Mouse (Mus musculus) liver (tissue): ENCODE measurements at regions not wholly inside any gene's neighbourhood (a gene's known extent, or its start where the extent isn't known, plus 50 kb on each side); places are given as distances from the start of the nearest gene placed in this dataset.

Experiments
- DNase-seq: peaks from one replicate; pipeline ENCODE4 v3.0.0-alpha.2; 2020; ENCODE audit warnings: mixed read lengths

GRCm38 (mm10) chr5:4595010-4595409 lies 162.8 kb downstream of the Fzd1 start:
- no peak for DNase-seq

DNA sequence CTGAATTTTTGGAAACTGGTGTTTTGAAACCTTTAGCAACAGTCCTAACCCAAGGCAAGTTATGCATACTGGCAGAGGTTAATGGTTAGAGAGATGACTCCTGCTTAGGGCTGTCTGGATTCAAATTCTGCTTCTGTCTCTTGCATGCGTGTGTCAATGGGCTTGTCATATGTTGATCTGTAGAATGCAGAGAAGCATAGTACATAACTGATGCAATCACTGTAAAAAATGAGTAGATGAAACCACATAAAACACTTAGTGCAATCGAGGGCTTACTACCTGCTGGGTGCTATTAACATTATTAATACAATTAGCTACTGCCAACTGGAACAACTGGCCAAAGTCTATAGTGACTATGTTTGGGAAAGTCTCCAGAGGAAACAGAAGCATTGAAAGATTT lies 163.3 kb downstream of the Fzd1 start:
- no peak for DNase-seq

- DNase-seq = no peak
Measured at GRCm38 (mm10) chr5:4593638-4594381, 164.0 kb downstream of the Fzd1 start.

DNA sequence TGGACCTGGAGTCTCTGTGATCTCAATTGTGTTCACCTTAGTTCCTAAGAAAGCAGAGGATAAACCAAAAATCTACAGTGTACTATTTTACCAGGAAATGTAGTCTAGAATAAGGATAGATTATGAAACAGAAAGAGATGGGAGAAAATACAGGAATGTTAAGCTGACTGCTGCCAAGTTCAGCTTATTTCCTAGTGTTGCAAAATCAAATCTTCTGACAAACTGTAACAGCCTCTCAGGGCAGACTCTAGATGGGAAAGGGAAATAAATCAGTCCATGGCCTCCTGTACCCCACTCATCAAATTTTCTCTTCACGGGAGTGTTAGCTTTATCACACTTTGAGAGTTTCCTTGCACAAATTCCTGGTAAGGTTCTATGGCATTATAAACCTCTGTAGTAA lies 166.1 kb downstream of the Fzd1 start:
- no peak for DNase-seq

GRCm38 (mm10) chr5:4582702-4583475 lies 174.9 kb downstream of the Fzd1 start:
- DNase-seq = no peak

- DNase-seq = no peak
Measured at GRCm38 (mm10) chr5:4580185-4580839, 177.5 kb downstream of the Fzd1 start.

DNA sequence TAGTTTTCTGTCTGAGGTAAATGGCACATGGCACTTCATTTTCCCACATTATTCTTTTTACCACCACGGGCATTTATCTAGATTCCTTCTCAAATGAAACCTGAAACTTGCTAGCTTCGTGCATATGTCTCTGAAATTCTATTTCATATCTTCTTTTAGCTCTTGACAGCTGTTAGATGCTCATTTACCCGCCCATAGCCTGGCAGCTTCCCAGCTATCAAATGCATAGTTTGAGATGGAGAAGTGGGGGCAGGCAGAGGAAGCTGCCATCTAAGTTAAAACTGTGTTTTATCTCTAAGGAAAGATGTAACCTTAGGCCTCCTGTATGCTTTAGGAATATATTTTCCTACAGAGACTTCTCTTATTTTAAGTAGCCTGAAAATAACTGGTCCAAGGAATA lies 179.0 kb downstream of the Fzd1 start:
- DNase-seq = no peak

- DNase-seq = no peak
Measured at GRCm38 (mm10) chr5:4577179-4577578, 180.7 kb downstream of the Fzd1 start.

DNA sequence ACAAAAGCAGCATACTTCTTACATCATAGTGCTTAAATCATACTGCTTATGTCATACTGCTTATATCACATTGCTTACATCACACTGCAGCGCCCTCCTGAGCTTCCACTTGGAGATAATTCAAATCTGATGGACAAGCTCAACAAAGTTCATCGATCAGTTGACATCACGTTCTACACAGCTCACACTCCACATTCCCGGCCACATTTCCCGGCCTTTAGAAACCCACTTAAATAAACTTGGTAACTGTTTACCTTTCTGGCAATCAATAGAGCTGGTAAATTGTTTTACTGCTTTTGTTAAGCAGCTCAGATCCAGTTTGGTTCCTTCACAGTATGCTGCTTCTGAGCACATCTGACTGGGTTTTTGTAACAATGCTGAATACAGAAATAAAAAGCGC lies 194.0 kb downstream of the Fzd1 start:
- DNase-seq = peak; percentile 10

DNA sequence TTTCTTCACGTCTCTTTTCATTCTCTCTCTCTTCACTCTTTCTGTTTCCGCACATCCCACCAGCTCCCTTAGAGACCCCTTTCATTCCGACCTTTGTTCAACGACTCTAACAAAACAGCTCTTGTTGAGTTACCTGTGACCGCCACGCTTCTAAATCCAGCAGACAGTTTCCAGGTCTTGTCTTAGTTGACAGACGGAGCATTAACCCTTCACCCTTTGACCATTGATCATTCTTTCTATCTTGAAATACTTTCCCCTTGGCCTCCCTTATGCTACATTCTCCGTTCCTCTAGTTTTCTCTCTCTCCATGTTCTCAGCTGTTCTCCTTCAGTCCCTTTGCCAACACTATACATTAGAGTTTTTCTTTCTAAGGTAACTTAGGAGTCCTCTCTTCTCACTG lies 196.2 kb downstream of the Fzd1 start:
- no peak for DNase-seq

DNA sequence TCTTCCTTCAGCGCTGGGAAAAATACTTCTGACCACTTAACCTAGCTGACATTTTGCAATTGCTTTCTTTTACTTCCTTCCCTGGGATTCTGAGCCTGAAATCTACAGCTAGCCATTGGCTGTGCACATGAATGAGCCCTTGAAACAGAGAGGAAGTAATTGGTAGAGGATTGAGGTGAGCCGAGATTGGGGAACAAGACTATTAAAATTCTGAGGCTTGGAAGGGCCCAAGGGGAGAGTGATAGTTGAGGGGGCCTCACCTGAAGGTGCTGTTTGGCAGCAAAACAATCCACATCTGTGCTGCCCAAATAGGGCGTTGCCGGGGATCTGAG lies 196.7 kb downstream of the Fzd1 start:
- DNase-seq = no peak

GRCm38 (mm10) chr5:4560370-4561138 lies 197.3 kb downstream of the Fzd1 start:
- no peak for DNase-seq

DNA sequence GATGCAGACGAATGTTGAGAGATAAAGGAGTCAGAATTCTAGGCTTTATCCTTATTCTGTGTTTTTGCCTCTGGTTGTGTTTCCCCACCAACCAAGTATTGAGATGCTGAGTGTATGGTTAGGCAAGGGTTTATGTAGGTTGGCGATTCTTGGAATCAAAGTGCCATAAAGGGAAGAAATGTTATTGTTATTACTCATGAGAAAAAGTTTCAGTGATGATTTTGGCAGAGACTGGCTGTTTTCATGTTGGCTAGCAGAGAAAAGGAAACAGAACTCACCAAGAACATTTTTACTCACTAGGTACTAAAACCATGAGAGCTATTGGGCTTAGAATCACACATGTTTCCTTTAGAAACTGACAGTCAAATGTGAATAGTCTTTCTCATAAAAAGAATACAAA lies 202.9 kb downstream of the Fzd1 start:
- no peak for DNase-seq

- no peak for DNase-seq
Measured at GRCm38 (mm10) chr5:4538572-4538971, 219.3 kb downstream of the Fzd1 start.

DNA sequence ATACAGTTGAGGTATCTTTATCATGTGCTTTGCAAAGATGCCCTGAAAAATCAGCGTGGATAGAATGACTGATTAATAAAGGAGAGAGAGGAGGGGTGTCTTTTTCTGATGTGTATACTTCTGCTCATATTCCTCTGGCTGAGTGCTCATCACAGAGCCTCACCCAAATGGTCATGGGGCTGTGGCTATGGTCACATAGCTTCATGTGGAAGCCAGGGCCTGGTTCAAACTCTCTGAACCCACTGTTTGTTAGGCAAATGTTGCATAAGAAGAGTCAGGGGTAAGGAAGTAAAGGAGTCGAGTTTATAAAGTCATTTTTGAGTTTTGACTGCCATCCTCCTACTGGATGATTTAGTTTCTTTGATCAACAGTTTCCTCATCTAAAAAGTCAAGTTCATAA lies 221.0 kb downstream of the Fzd1 start:
- DNase-seq = no peak

DNA sequence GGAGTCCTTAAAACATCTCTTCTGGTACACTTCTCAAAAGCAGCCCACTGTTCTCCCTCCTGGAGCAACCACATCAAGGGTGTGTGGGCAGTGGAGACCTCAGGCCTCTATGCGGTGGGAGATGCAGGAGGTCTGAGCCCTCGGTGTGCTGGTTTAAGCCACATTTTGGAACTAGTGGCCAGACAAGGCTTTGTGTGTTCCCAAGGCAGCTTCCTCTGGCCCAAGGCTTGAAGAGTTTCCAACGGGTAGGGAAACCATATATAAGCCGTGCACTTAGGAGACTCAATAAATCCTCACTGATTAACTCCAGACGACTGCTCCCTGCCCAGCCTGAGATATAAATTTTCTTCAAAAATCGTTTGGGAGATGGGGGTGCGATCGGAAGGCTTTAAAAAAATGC lies 221.9 kb downstream of the Fzd1 start:
- no peak for DNase-seq

GRCm38 (mm10) chr5:4534512-4534911 lies 223.3 kb downstream of the Fzd1 start:
- DNase-seq = no peak

GRCm38 (mm10) chr5:4530236-4531067 lies 227.4 kb downstream of the Fzd1 start:
- DNase-seq = no peak

DNA sequence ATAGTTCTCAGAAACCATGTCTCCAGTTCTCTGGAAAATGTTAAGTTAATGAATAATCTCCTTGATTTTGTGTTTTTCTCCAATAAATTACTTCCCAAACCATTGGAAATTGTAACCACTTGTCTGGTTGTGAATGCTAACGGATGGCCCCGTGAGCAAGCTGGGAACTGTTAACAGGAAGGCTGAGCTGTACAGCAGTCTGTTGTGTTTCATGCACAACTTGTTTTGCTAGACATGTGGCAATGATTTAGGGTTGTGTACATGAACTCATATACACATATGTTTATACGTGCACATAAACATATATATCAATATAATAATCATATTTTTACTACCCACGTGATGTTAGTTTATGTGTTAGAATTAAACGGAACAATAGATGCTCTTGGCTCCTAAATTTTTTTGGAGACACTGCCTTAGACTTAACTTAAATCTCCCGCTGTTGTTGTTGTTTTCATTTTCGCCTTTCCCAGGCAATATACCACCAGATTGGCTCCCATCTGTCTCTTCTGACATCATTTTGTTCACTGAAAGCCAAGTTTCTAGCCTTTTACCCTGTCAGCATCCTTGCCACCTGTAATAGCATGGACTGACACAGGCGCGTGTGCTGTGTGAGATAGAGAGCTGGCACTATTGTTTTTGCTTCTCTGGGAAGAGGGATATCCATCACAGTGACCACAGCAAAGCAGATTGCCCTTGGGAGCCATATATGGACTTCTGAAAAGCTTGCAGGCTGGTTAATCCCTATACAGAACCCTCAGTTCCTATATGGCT lies 231.6 kb downstream of the Fzd1 start:
- no peak for DNase-seq

- no peak for DNase-seq
Measured at GRCm38 (mm10) chr5:4500599-4500998, 257.2 kb downstream of the Fzd1 start.

DNA sequence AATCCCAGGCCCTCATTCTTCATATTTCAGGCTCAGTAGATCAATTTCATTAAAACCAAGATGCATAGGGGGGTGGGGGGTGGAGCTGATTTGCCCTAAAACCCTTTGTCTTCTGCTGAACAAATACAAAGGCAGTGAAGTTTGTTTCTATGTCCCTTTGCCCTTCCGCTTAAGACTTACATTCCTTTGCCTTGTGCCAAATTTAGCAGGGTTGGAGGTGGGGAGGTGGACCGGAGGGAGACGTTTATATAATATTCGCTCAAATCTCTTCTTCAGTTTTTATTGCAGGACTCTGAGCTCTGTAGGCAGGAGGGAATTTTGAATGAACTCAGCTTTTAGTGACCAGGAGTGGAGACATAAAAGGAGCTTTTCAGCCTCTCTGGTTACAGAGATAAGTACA lies 258.8 kb downstream of the Fzd1 start:
- no peak for DNase-seq

- DNase-seq = no peak
Measured at GRCm38 (mm10) chr5:4498425-4498824, 259.4 kb downstream of the Fzd1 start.
